Mouse (Mus musculus) G1E (cell line): Measurements from ENCODE around the gene Rhebl1. TPM values are rescaled to one million over a fixed set of nuclear protein-coding genes. Genes with fewer than 3 reads are reported as not detected.

Experiments used
- ATAC-seq: 2 replicates; pipeline ENCODE4 v1.8.0; 2016; ENCODE audit warnings: mild to moderate bottlenecking; ENCODE audit not compliant: insufficient number of reproducible peaks, poor library complexity, low FRiP score, severe bottlenecking; ENCODE audit errors: extremely low read depth
- DNase-seq: peaks from one replicate; pipeline ENCODE4 v3.0.0; 2012; ENCODE audit warnings: low spot score
- H3K27me3 ChIP-seq: 2 replicates; pipeline ENCODE4 v1.6.1; 2012; ENCODE audit warnings: mild to moderate bottlenecking, low read length, inconsistent platforms; ENCODE audit not compliant: insufficient read depth
- H3K36me3 ChIP-seq: replicated peaks from 2 replicates; pipeline ENCODE3; 2012; ENCODE audit warnings: mild to moderate bottlenecking, inconsistent platforms
- H3K4me1 ChIP-seq: 2 replicates; pipeline ENCODE4 v1.6.1; 2012; ENCODE audit warnings: low read depth, low read length, inconsistent platforms, mixed read lengths; ENCODE audit not compliant: insufficient read depth
- H3K4me3 ChIP-seq: 2 replicates; pipeline ENCODE4 v1.5.1; 2012; ENCODE audit warnings: low read depth, mild to moderate bottlenecking, inconsistent platforms, low read length, moderate library complexity, mixed read lengths
- H3K9me3 ChIP-seq: replicated peaks from 2 replicates; pipeline ENCODE4 v1.6.1; 2012; ENCODE audit warnings: inconsistent platforms
- CTCF ChIP-seq: IDR thresholded peaks from 2 replicates; pipeline ENCODE4 v1.5.1; 2012; ENCODE audit warnings: low read depth, low read length, inconsistent platforms, mixed read lengths
- GATA1 ChIP-seq: IDR thresholded peaks from 2 replicates; pipeline ENCODE4 v1.6.1; 2012; ENCODE audit warnings: borderline replicate concordance, low read length, inconsistent platforms, mixed read lengths
- GATA2 ChIP-seq: IDR thresholded peaks from 2 replicates; pipeline ENCODE4 v1.6.1; 2012; ENCODE audit warnings: low read depth, low read length, inconsistent platforms, borderline replicate concordance
- POLR2AphosphoS5 ChIP-seq: IDR thresholded peaks from 2 replicates; pipeline ENCODE4 v1.6.1; 2012; ENCODE audit warnings: low read depth, low read length, inconsistent platforms; ENCODE audit not compliant: insufficient replicate concordance
- TAL1 ChIP-seq: conservative IDR thresholded peaks from 2 replicates; pipeline ENCODE4 v1.6.1; 2012; ENCODE audit warnings: low read depth, low read length, inconsistent platforms, mixed read lengths
- polyA plus RNA-seq: library from polyadenylated mRNA; stranded (reverse); fragments of >175 nt; gene quantifications from 2 replicates; pipeline ENCODE4 v1.2.3, GENCODE M21; 2012
- total RNA-seq, 2 experiments: library from RNA; stranded (forward) in 1 of 2; stranded (reverse) in 1 of 2; fragments of 200-1000 nt in 1 of 2; fragments of >200 nt in 1 of 2; fragmentation: Nextera tagmentation in 1 of 2; gene quantifications; 2 replicates each; pipeline ENCODE4 v1.2.3; 2014 to 2017

Gene Rhebl1
- total and polyA plus RNA-seq, 3 experiments = 2.9 to 8.4 (median 7.8) TPM

GRCm38 (mm10) chr15:98863451-98863958, 30.8 kb downstream of the Rhebl1 start:
- H3K36me3 ChIP-seq = peaks cover 100% of the 10 kb centered on the region
- peaks cover 55% of the 10 kb centered on the region for H3K4me1 ChIP-seq
- no peak overlapping the region for H3K4me3 ChIP-seq
- TF ChIP-seq POLR2AphosphoS5 (no peak), GATA1 (no peak), CTCF (no peak), TAL1 (no peak), GATA2 (no peak)
- ATAC-seq (no peak), DNase-seq (no peak)
- no peaks in the 10 kb centered on the region for H3K9me3 ChIP-seq
- no peaks in the 10 kb centered on the region; the same call in 1 of the 2 replicates for H3K27me3 ChIP-seq

- TF ChIP-seq CTCF = no peak
- TF ChIP-seq GATA2 = no peak
- no peak for TF ChIP-seq POLR2AphosphoS5
- no peak for TF ChIP-seq GATA1
- no peak for TF ChIP-seq TAL1
- Histone ChIP-seq H3K27me3 (no peaks in the 10 kb centered on the region; the same call in 1 of the 2 replicates), H3K9me3 (no peaks in the 10 kb centered on the region), H3K4me1 (peaks cover 39% of the 10 kb centered on the region), H3K36me3 (peaks cover 100% of the 10 kb centered on the region), H3K4me3 (no peak overlapping the region)
- no peak for ATAC-seq
- DNase-seq = no peak
Measured at GRCm38 (mm10) chr15:98861701-98862410, 32.5 kb downstream of the Rhebl1 start.

GRCm38 (mm10) chr15:98860921-98861320, 33.4 kb downstream of the Rhebl1 start:
- H3K9me3 ChIP-seq = no peaks in the 10 kb centered on the region
- no peak for TF ChIP-seq POLR2AphosphoS5
- no peak for TF ChIP-seq GATA2
- TF ChIP-seq GATA1 = no peak
- no peak for TF ChIP-seq CTCF
- no peak for TF ChIP-seq TAL1
- no peak for ATAC-seq
- peaks cover 32% of the 10 kb centered on the region for H3K4me1 ChIP-seq
- no peak overlapping the region for H3K4me3 ChIP-seq
- H3K27me3 ChIP-seq = no peaks in the 10 kb centered on the region; the same call in 1 of the 2 replicates
- DNase-seq = no peak
- H3K36me3 ChIP-seq = peaks cover 100% of the 10 kb centered on the region

- Histone ChIP-seq H3K27me3 (no peaks in the 10 kb centered on the region), H3K4me3 (no peak overlapping the region; the same call in 1 of the 2 replicates), H3K4me1 (peaks cover 27% of the 10 kb centered on the region), H3K9me3 (no peaks in the 10 kb centered on the region), H3K36me3 (peaks cover 100% of the 10 kb centered on the region)
- DNase-seq = no peak
- no peak for ATAC-seq
- TF ChIP-seq CTCF (no peak), GATA2 (no peak), GATA1 (no peak), TAL1 (no peak), POLR2AphosphoS5 (no peak)
Measured at GRCm38 (mm10) chr15:98859319-98860043, 34.9 kb downstream of the Rhebl1 start.

- ATAC-seq (no peak), DNase-seq (no peak)
- Histone ChIP-seq H3K4me1 (peaks cover 18% of the 10 kb centered on the region), H3K27me3 (no peaks in the 10 kb centered on the region), H3K36me3 (peaks cover 100% of the 10 kb centered on the region), H3K9me3 (no peaks in the 10 kb centered on the region), H3K4me3 (no peak overlapping the region)
- no peak for TF ChIP-seq GATA1
- no peak for TF ChIP-seq GATA2
- TF ChIP-seq POLR2AphosphoS5 = no peak
- TF ChIP-seq TAL1 = no peak
- no peak for TF ChIP-seq CTCF
Measured at GRCm38 (mm10) chr15:98854214-98854613, 40.1 kb downstream of the Rhebl1 start.

GRCm38 (mm10) chr15:98853161-98853937, 41.0 kb downstream of the Rhebl1 start:
- Histone ChIP-seq H3K4me1 (peaks cover 22% of the 10 kb centered on the region), H3K9me3 (no peaks in the 10 kb centered on the region), H3K27me3 (no peaks in the 10 kb centered on the region), H3K4me3 (no peak overlapping the region), H3K36me3 (peaks cover 100% of the 10 kb centered on the region)
- no peak for DNase-seq
- no peak for TF ChIP-seq TAL1
- ATAC-seq = no peak
